Mouse (Mus musculus) embryonic fibroblast, embryonic 13.5 days (primary cell): ENCODE measurements around the gene Tmed2. TPM values are rescaled to one million over a fixed set of nuclear protein-coding genes. Genes with fewer than 3 reads are reported as not detected.
"Not testable (repeated sequence)": the region's sequence is repeated elsewhere in the genome, so short reads cannot be mapped to it uniquely, and the experiment has no call there.

Experiments
- H3K27ac ChIP-seq: 2 replicates; pipeline ENCODE4 v1.5.1; 2012; ENCODE audit warnings: low read length, control low read depth, inconsistent platforms; ENCODE audit not compliant: insufficient read depth
- H3K4me1 ChIP-seq: 2 replicates; pipeline ENCODE4 v1.6.1; 2011; ENCODE audit warnings: low read length; ENCODE audit not compliant: control insufficient read depth, insufficient read depth
- H3K4me3 ChIP-seq: 2 replicates; pipeline ENCODE4 v1.5.1; 2011; ENCODE audit warnings: mild to moderate bottlenecking, control low read depth, low read length; ENCODE audit not compliant: insufficient read depth
- CTCF ChIP-seq: IDR thresholded peaks from 2 replicates; pipeline ENCODE4 v1.5.1; 2011; ENCODE audit warnings: mild to moderate bottlenecking, control low read depth, low read length, moderate library complexity, borderline replicate concordance; ENCODE audit not compliant: insufficient read depth
- POLR2A ChIP-seq: IDR thresholded peaks from 2 replicates; pipeline ENCODE4 v1.6.1; 2011; ENCODE audit warnings: low read depth, mild to moderate bottlenecking, control low read depth, low read length, moderate library complexity
- polyA plus RNA-seq: library from polyadenylated mRNA; stranded (reverse); fragments of >200 nt; gene quantifications from 2 replicates; pipeline ENCODE4 v1.2.4, GENCODE M21; 2011; ENCODE audit warnings: low read depth; ENCODE audit not compliant: missing spikeins, insufficient read length

Gene Tmed2
- polyA plus RNA-seq, 1 experiment = 665 TPM

DNA sequence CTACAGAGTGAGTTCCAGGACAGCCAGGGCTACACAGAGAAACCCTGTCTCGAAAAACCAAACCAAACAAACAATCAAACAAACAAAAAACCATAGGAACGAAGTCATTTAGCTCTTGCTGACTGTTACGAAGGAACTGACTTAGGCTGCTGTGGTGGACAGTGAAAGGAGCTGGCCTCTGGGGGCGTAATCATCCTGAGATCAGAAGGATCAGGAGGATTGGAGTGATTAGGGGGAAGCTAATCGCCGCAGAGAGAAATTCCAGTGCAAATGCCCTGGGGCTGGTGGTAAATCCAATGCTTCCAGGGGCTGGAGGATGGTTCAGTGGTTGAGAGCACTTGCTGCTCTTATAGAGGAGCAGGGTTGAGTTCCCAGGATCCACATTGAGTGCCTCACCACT lies 13.1 kb downstream of the Tmed2 start:
- no peak for TF ChIP-seq POLR2A
- TF ChIP-seq CTCF = no peak
- Histone ChIP-seq H3K4me3 (peak overlapping the region; percentile 73), H3K27ac (no peak overlapping the region), H3K4me1 (no peaks in the 10 kb centered on the region)

DNA sequence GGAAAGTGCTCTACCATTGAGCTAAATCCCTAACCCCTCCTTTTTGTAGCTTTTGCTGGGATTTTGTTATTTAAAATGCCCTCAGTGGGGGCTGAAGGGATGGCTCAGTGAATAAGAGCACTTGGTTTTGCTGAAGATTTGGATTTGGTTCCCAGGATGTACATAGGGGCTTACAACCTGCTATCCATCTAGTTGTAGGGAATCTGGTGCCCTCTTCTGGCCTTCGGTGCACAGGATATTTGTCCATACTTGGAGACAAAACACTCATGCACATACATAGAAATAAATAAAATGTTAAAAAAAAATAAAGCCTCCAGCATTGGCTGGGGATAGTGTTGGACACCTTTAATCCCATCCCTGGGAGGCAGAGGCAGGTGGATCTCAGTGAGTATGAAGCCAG lies 14.7 kb downstream of the Tmed2 start:
- Histone ChIP-seq H3K4me1 (no peaks in the 10 kb centered on the region), H3K27ac (no peak overlapping the region), H3K4me3 (no peak overlapping the region)
- no peak for TF ChIP-seq POLR2A
- no peak for TF ChIP-seq CTCF

DNA sequence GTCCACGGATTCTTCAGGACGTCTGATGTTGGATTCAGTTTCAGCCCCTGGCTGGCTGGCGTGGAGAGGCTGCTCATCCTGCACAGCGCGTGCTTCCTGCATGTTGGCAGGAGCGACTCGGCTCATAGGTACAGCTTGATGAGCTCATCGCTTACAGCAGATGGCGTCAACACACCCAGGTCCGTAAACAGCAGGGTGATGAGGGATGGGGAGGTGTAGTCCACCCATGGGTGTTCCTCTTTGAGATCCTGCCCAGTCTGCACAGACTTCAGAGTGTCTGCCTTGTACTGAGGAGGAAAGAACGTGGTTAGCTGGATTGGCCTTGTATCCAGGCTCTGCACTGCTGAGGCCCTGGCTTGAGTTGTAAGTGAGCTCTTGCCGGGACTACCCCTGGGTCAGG lies 30.6 kb downstream of the Tmed2 start:
- no peak for TF ChIP-seq POLR2A
- TF ChIP-seq CTCF = no peak
- Histone ChIP-seq H3K4me3 (no peak overlapping the region), H3K27ac (no peak overlapping the region), H3K4me1 (no peaks in the 10 kb centered on the region)

DNA sequence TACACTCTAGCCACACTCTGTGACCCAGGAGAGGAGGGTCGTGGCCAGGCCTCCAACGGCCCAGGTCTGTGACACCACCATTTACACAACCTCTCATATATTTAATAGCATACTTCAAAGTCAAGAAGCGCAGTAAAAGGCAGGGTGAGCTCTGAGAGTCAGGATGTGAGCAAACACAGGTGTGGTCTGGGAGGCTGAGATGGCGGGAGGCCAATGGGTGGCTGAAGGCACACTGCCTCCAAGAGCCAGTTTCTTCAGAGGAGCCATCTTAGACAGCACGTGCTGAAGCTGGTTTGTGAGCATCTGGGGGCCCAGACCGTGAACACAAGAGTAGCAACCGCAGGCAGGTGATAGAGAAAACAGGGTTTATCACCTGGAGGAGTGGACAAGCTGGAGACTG lies 35.0 kb downstream of the Tmed2 start:
- TF ChIP-seq CTCF (no peak), POLR2A (no peak)
- no peak overlapping the region for H3K4me3 ChIP-seq
- H3K4me1 ChIP-seq = no peaks in the 10 kb centered on the region
- no peak overlapping the region for H3K27ac ChIP-seq

DNA sequence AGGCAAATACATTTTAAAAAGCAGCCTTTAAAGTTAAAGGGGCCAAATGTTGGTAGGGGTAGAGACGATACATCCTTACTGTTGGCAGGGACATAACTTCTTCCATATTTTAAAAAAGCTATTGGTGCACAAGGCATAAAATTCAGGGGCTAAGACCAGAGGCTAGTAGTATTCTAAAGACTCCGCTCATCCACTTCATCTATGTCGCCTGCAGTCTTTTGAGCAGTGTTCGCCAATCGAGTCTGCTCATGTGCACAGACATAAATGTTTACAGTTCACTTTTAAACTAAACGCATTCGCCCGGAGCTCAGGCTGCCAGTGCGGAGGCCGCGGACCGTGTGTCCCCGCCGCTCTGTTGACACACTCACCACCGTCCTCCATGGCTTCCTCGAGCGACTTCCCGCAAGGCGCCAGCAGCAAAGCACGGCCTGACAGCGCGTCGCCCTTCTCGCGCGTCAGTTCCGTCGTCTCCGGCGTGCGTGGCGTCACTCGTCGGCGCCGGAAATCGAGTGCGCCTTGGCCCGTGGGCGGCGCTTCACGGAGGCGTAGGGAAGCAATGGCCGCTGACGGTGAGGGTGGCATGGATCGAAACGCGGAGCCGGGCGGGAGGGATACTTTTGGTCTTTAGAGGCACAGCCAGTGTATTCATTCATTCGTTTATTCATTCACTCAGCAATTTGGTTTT lies 38.3 kb downstream of the Tmed2 start, which contains the start of the genes Eif2b1 and Gtf2h3:
Gene Eif2b1 (minus strand): TSS at position 499 of the 685 bp plus-strand sequence.
Gene Gtf2h3 (plus strand): TSS at position 508 of the 685 bp plus-strand sequence.
- no peak within 1 kb of the TSS for H3K27ac ChIP-seq
- peak within 1 kb of the TSS; percentile 86 for H3K4me3 ChIP-seq
- TF ChIP-seq CTCF (no peak), POLR2A (peak; percentile 93)
- H3K4me1 ChIP-seq = no peaks in the 10 kb centered on the region

DNA sequence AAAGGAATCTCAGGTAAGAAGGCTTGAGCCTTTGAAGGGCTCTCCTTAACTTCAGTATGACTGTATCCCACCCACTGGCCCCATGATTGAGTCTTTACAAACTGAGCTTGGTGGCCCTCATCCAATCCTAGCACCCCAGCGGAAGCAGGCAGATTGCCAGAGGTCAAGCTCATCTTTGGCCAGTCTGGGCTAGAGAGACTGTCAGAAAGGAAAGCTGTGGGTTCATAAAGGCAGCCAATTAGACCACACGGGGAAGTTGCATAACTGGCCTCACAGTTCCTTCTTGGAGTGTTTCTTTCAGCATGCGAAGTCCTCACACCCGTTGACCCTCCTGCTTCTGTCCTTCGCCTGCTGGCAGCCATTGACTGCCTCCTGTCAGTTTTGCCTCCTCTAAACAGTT lies 42.0 kb downstream of the Tmed2 start:
- no peaks in the 10 kb centered on the region for H3K4me1 ChIP-seq

DNA sequence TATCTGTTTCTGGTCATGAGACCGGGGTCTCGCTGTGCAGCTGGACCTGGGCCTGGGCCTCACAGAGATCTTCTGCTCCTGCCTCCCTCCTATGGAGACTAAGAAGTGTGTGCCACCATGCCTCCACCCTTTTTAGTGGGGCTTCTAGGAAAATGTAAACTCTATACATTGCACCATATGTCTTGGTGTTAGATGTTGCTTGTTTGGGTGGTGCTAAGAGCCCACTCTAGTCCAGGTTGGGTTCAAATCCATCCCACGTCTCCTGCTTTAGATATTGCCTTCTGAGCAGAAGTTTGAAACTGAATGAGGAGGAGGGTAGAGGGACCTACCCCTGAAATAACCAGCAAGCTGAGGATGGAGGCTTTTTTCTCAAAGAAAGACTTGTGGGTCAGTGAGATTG lies 52.3 kb downstream of the Tmed2 start:
- H3K4me1 ChIP-seq = no peaks in the 10 kb centered on the region
- no peak overlapping the region for H3K27ac ChIP-seq
- TF ChIP-seq POLR2A = no peak
- TF ChIP-seq CTCF = no peak
- no peak overlapping the region for H3K4me3 ChIP-seq

More for the DNA sequence above, 42.0 kb downstream of the Tmed2 start:
- Histone ChIP-seq H3K4me3 (no peak overlapping the region), H3K27ac (no peak overlapping the region)
- no peak for TF ChIP-seq CTCF
- TF ChIP-seq POLR2A = no peak

DNA sequence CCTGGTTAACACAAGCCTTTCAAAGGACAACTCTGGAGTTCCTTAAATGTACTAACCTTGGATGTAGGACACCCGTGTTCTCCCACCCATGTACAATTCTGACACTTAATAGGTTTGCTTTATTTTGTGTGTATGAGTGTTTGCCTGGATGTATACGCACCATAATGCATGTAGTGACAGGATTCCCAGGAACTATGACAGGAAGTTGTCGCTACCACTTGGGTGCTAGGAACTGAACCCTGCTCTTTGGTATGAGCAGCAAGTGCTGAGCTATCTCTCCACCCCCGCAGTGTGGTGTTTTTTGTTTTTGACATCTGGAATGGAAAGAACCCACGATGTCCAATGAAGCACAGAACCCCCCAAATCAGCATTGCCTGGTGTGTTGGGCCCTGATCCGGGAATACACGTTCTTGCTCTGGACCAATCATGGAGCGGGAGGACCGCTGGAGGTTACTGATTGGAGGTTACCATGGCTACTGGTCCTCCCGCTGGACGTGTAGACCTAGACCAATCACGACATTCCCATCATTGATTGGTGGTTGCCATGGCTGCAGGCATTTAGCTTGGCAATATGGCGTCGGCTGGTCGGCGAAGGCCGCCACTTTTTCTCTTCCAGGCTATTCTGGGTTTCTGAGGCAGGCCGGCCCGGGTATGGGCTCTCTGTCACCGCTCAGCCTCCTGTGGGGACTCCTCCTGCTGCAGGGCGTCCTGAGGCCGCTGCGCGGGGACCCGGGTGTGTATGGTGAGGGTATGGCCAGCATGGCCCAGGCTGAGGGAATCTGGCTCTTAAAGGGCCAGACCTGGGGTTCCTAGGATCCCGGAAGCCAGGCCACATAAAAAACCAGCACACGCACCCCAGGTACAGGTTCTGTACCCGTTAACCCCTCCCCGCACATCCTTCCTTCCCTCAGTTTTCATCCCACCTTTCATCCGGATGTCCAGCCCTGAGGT lies 58.0 kb downstream of the Tmed2 start:
- Histone ChIP-seq H3K4me1 (0 out of 2 replicates have a peak, but pooled peaks cover 4% of the 10 kb centered on the region), H3K4me3 (peak overlapping the region; percentile 82), H3K27ac (no peak overlapping the region)
- TF ChIP-seq CTCF (no peak), POLR2A (no peak; the same call in 1 of the 2 replicates)

DNA sequence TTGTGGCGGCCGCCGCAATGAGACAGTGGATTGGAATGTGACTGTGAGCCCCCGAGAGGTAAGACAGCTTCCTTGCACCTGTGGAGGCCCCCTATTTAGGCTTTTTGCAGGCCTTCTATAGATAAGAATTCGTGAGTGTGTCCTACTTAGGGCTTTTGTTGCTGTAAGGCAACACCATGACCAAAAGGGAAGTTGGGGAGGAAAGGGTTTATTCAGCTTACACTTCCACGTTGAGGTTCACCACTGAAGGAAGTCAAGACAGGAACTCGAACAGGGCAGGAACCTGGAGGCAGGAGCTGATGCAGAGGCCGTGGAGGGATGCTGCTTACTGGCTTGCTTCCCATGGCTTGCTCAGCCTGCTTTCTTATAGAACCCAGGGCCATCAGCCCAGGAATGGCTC lies 59.2 kb downstream of the Tmed2 start:
- H3K4me3 ChIP-seq, H3K4me1 ChIP-seq, H3K27ac ChIP-seq: not testable (repeated sequence)

Other genes with a start within 250 kb of the Tmed2 start
- 9.4 and 15.0 TPM in 2 replicates for gene Mphosph9, start 212.7 kb upstream of the Tmed2 start, polyA plus RNA-seq
- 11.8 and 12.9 TPM in 2 replicates for gene 2810006K23Rik, start 212.6 kb upstream of the Tmed2 start, polyA plus RNA-seq
- gene Cdk2ap1, start 177.6 kb upstream of the Tmed2 start, polyA plus RNA-seq = 179 and 242 TPM in 2 replicates
- gene Sbno1, start 114.7 kb upstream of the Tmed2 start, polyA plus RNA-seq = 77.5 and 90.2 TPM in 2 replicates
- 89.9 and 94.2 TPM in 2 replicates for gene Kmt5a, start 100.8 kb upstream of the Tmed2 start, polyA plus RNA-seq
- 12.2 and 13.8 TPM in 2 replicates for gene Rilpl2, start 62.3 kb upstream of the Tmed2 start, polyA plus RNA-seq
- 11.1 and 12.1 TPM in 2 replicates for gene Snrnp35, start 57.6 kb upstream of the Tmed2 start, polyA plus RNA-seq
- gene Rilpl1, start 9.3 kb upstream of the Tmed2 start, polyA plus RNA-seq = 19.8 and 23.2 TPM in 2 replicates
- gene Ddx55, start 12.2 kb downstream of the Tmed2 start, polyA plus RNA-seq = 8.1 and 9.2 TPM in 2 replicates
- 43.6 and 49.8 TPM in 2 replicates for gene Eif2b1, start 38.4 kb downstream of the Tmed2 start, polyA plus RNA-seq
- 39.9 and 48.2 TPM in 2 replicates for gene Gtf2h3, start 38.4 kb downstream of the Tmed2 start, polyA plus RNA-seq
- 46.6 and 50.4 TPM in 2 replicates for gene Atp6v0a2, start 87.9 kb downstream of the Tmed2 start, polyA plus RNA-seq
- gene Dnah10, start 184.4 kb downstream of the Tmed2 start, polyA plus RNA-seq = 0.25 and 0.30 TPM in 2 replicates